Mouse (Mus musculus) MEL (cell line): ENCODE measurements around the gene Atrnl1. TPM values are rescaled to one million over a fixed set of nuclear protein-coding genes. Genes with fewer than 3 reads are reported as not detected.

Source experiments
- DNase-seq: peaks from one replicate; pipeline ENCODE4 v3.0.0; 2011; ENCODE audit warnings: low read depth, low spot score
- H3K27ac ChIP-seq: 2 replicates; pipeline ENCODE4 v1.5.1; 2012; ENCODE audit warnings: low read depth, mild to moderate bottlenecking, control low read depth, low read length, moderate library complexity; ENCODE audit not compliant: control insufficient read depth
- H3K27me3 ChIP-seq, 2 experiments: fragments of 150-350 bp in 1 of 2; sonication (generic) in 1 of 2; 2 replicates each; pipeline ENCODE4 v1.6.1; 2012; ENCODE audit warnings: low read length in 2 of 2, mild to moderate bottlenecking in 2 of 2, improper control_type of control experiment in 1 of 2, moderate library complexity in 1 of 2; ENCODE audit not compliant: insufficient read depth in 2 of 2, control insufficient read depth in 1 of 2
- H3K36me3 ChIP-seq, 2 experiments: 2 replicates each; pipeline ENCODE4 v1.6.1; 2012 to 2014; ENCODE audit warnings: low read length in 2 of 2, improper control_type of control experiment in 1 of 2, inconsistent platforms in 1 of 2, mild to moderate bottlenecking in 1 of 2; ENCODE audit not compliant: insufficient read depth in 2 of 2, control insufficient read depth in 1 of 2
- H3K4me1 ChIP-seq, 2 experiments: fragments of 150-350 bp in 1 of 2; sonication (generic) in 1 of 2; 2 replicates each; pipeline ENCODE4 v1.6.1; 2012; ENCODE audit warnings: low read length in 2 of 2, improper control_type of control experiment in 1 of 2, mild to moderate bottlenecking in 1 of 2; ENCODE audit not compliant: insufficient read depth in 2 of 2, control insufficient read depth in 1 of 2
- H3K4me3 ChIP-seq, 2 experiments: fragments of 150-350 bp in 1 of 2; sonication (generic) in 1 of 2; 2 replicates each; pipeline ENCODE4 v1.5.1; 2012; ENCODE audit warnings: low read depth in 2 of 2, low read length in 2 of 2, mild to moderate bottlenecking in 2 of 2, moderate library complexity in 2 of 2, control low read depth in 1 of 2, improper control_type of control experiment in 1 of 2; ENCODE audit not compliant: control insufficient read depth in 1 of 2, insufficient read depth in 1 of 2
- H3K79me2 ChIP-seq: 2 replicates; pipeline ENCODE4 v1.6.1; 2012; ENCODE audit warnings: mild to moderate bottlenecking, low read length, moderate library complexity; ENCODE audit not compliant: control insufficient read depth, poor library complexity, insufficient read depth
- H3K9ac ChIP-seq: 2 replicates; pipeline ENCODE4 v1.6.1; 2012; ENCODE audit warnings: low read depth, mild to moderate bottlenecking, control low read depth, low read length, moderate library complexity; ENCODE audit not compliant: control insufficient read depth, poor library complexity, severe bottlenecking
- H3K9me3 ChIP-seq: fragments of 150-350 bp; sonication (generic); replicated peaks from 2 replicates; pipeline ENCODE4 v1.6.1; 2012; ENCODE audit warnings: mild to moderate bottlenecking, low read length, improper control_type of control experiment, moderate library complexity; ENCODE audit not compliant: insufficient read depth
- BHLHE40 ChIP-seq: IDR thresholded peaks from 2 replicates; pipeline ENCODE4 v1.6.1; 2012; ENCODE audit warnings: low read depth, mild to moderate bottlenecking, inconsistent platforms, low read length, improper control_type of control experiment, borderline replicate concordance
- CHD1 ChIP-seq: IDR thresholded peaks from 2 replicates; pipeline ENCODE4 v1.6.1; 2012; ENCODE audit warnings: low read depth, mild to moderate bottlenecking, inconsistent platforms, low read length, improper control_type of control experiment
- CHD2 ChIP-seq: IDR thresholded peaks from 2 replicates; pipeline ENCODE4 v1.6.1; 2011; ENCODE audit warnings: low read length, improper control_type of control experiment
- CTCF ChIP-seq, 3 experiments: IDR thresholded peaks in 2 of 3; conservative IDR thresholded peaks in 1 of 3; 2 replicates each; pipeline ENCODE4 v1.5.1; 2011 to 2012; ENCODE audit warnings: low read length in 3 of 3, low read depth in 2 of 3, mild to moderate bottlenecking in 2 of 3, improper control_type of control experiment in 1 of 3, inconsistent platforms in 1 of 3, mixed read lengths in 1 of 3, moderate library complexity in 1 of 3; ENCODE audit not compliant: control insufficient read depth in 1 of 3, insufficient read depth in 1 of 3, poor library complexity in 1 of 3, severe bottlenecking in 1 of 3
- E2F4 ChIP-seq: IDR thresholded peaks from 2 replicates; pipeline ENCODE4 v1.6.1; 2011; ENCODE audit warnings: low read depth, low read length, improper control_type of control experiment, borderline replicate concordance
- ELF1 ChIP-seq: IDR thresholded peaks from 2 replicates; pipeline ENCODE4 v1.6.1; 2014; ENCODE audit warnings: low read depth, mild to moderate bottlenecking, inconsistent platforms, low read length, improper control_type of control experiment, moderate library complexity
- EP300 ChIP-seq, 2 experiments: IDR thresholded peaks; 2 replicates each; pipeline ENCODE4 v1.6.1; 2011; ENCODE audit warnings: improper control_type of control experiment in 2 of 2, low read length in 2 of 2, low read depth in 1 of 2, mild to moderate bottlenecking in 1 of 2
- ETS1 ChIP-seq: IDR thresholded peaks from 2 replicates; pipeline ENCODE4 v1.6.1; 2012; ENCODE audit warnings: low read depth, mild to moderate bottlenecking, inconsistent platforms, low read length, improper control_type of control experiment, moderate library complexity
- GABPA ChIP-seq: IDR thresholded peaks from 2 replicates; pipeline ENCODE4 v1.6.1; 2012; ENCODE audit warnings: low read depth, mild to moderate bottlenecking, inconsistent platforms, low read length, improper control_type of control experiment, moderate library complexity
- GATA1 ChIP-seq: IDR thresholded peaks from 2 replicates; pipeline ENCODE4 v1.6.1; 2011; ENCODE audit warnings: low read depth, low read length, improper control_type of control experiment
- HCFC1 ChIP-seq: IDR thresholded peaks from 2 replicates; pipeline ENCODE4 v1.6.1; 2012; ENCODE audit warnings: low read depth, mild to moderate bottlenecking, inconsistent platforms, low read length, improper control_type of control experiment, moderate library complexity
- JUND ChIP-seq: IDR thresholded peaks from 2 replicates; pipeline ENCODE4 v1.6.1; 2011; ENCODE audit warnings: low read depth, mild to moderate bottlenecking, improper control_type of control experiment, low read length
- KAT2A ChIP-seq: conservative IDR thresholded peaks from 2 replicates; pipeline ENCODE4 v1.6.1; 2012; ENCODE audit warnings: low read depth, low read length, improper control_type of control experiment, inconsistent platforms
- MAZ ChIP-seq: IDR thresholded peaks from 2 replicates; pipeline ENCODE4 v1.6.1; 2012; ENCODE audit warnings: low read depth, mild to moderate bottlenecking, inconsistent platforms, low read length, improper control_type of control experiment
- MEF2A ChIP-seq: IDR thresholded peaks from 2 replicates; pipeline ENCODE4 v1.6.1; 2014; ENCODE audit warnings: low read depth, mild to moderate bottlenecking, inconsistent platforms, low read length, improper control_type of control experiment; ENCODE audit not compliant: poor library complexity, insufficient replicate concordance, severe bottlenecking; ENCODE audit errors: extremely low read depth
- MXI1 ChIP-seq: IDR thresholded peaks from 2 replicates; pipeline ENCODE4 v1.6.1; 2011; ENCODE audit warnings: mild to moderate bottlenecking, low read depth, low read length, improper control_type of control experiment
- MYB ChIP-seq: IDR thresholded peaks from 2 replicates; pipeline ENCODE4 v1.6.1; 2011; ENCODE audit warnings: mild to moderate bottlenecking, low read depth, low read length, improper control_type of control experiment
- MYC ChIP-seq: IDR thresholded peaks from 2 replicates; pipeline ENCODE4 v1.6.1; 2011; ENCODE audit warnings: low read depth, mild to moderate bottlenecking, low read length, improper control_type of control experiment, moderate library complexity
- NELFE ChIP-seq: IDR thresholded peaks from 2 replicates; pipeline ENCODE4 v1.6.1; 2011; ENCODE audit warnings: low read depth, low read length, improper control_type of control experiment
- NRF1 ChIP-seq: IDR thresholded peaks from 2 replicates; pipeline ENCODE4 v1.6.1; 2014; ENCODE audit warnings: low read depth, mild to moderate bottlenecking, inconsistent platforms, low read length, improper control_type of control experiment, moderate library complexity; ENCODE audit not compliant: poor library complexity, insufficient read depth, severe bottlenecking
- POLR2A ChIP-seq, 2 experiments: IDR thresholded peaks; 2 replicates each; pipeline ENCODE4 v1.6.1; 2011 to 2012; ENCODE audit warnings: low read length in 2 of 2, mild to moderate bottlenecking in 2 of 2, control low read depth in 1 of 2, improper control_type of control experiment in 1 of 2, low read depth in 1 of 2, moderate library complexity in 1 of 2; ENCODE audit not compliant: control insufficient read depth in 1 of 2, insufficient read depth in 1 of 2, poor library complexity in 1 of 2
- POLR2AphosphoS2 ChIP-seq: IDR thresholded peaks from 2 replicates; pipeline ENCODE4 v1.6.1; 2011; ENCODE audit warnings: low read length, improper control_type of control experiment
- POLR2AphosphoS5 ChIP-seq: IDR thresholded peaks from 2 replicates; pipeline ENCODE4 v1.6.1; 2012; ENCODE audit warnings: low read depth, borderline replicate concordance, mild to moderate bottlenecking, inconsistent platforms, low read length, moderate library complexity, mixed read lengths
- RAD21 ChIP-seq: IDR thresholded peaks from 2 replicates; pipeline ENCODE4 v1.6.1; 2011; ENCODE audit warnings: mild to moderate bottlenecking, low read depth, low read length, improper control_type of control experiment
- RCOR1 ChIP-seq: IDR thresholded peaks from 2 replicates; pipeline ENCODE4 v1.6.1; 2012; ENCODE audit warnings: low read depth, mild to moderate bottlenecking, inconsistent platforms, low read length, improper control_type of control experiment
- SIN3A ChIP-seq: IDR thresholded peaks from 2 replicates; pipeline ENCODE4 v1.6.1; 2012; ENCODE audit warnings: low read length, improper control_type of control experiment, inconsistent platforms
- SMC3 ChIP-seq: IDR thresholded peaks from 2 replicates; pipeline ENCODE4 v1.6.1; 2011; ENCODE audit warnings: low read depth, low read length, improper control_type of control experiment
- TAL1 ChIP-seq: IDR thresholded peaks from 2 replicates; pipeline ENCODE4 v1.6.1; 2012; ENCODE audit warnings: mild to moderate bottlenecking, inconsistent platforms, low read length, moderate library complexity, mixed read lengths
- TBP ChIP-seq: IDR thresholded peaks from 2 replicates; pipeline ENCODE4 v1.8.0; 2011; ENCODE audit warnings: low read depth, low read length, improper control_type of control experiment
- TCF12 ChIP-seq: IDR thresholded peaks from 2 replicates; pipeline ENCODE4 v1.6.1; 2014; ENCODE audit warnings: low read depth, mild to moderate bottlenecking, inconsistent platforms, low read length, improper control_type of control experiment, moderate library complexity
- UBTF ChIP-seq: IDR thresholded peaks from 2 replicates; pipeline ENCODE4 v1.6.1; 2012; ENCODE audit warnings: low read depth, mild to moderate bottlenecking, inconsistent platforms, low read length, improper control_type of control experiment, moderate library complexity, borderline replicate concordance; ENCODE audit not compliant: insufficient read depth
- USF1 ChIP-seq: IDR thresholded peaks from 2 replicates; pipeline ENCODE4 v1.6.1; 2014; ENCODE audit warnings: low read depth, mild to moderate bottlenecking, inconsistent platforms, low read length, improper control_type of control experiment, moderate library complexity
- USF2 ChIP-seq, 2 experiments: IDR thresholded peaks; 2 replicates each; pipeline ENCODE4 v1.6.1; 2011 to 2012; ENCODE audit warnings: improper control_type of control experiment in 2 of 2, low read length in 2 of 2, borderline replicate concordance in 1 of 2, inconsistent platforms in 1 of 2, low read depth in 1 of 2, mild to moderate bottlenecking in 1 of 2; ENCODE audit not compliant: insufficient read depth in 1 of 2
- ZC3H11A ChIP-seq: IDR thresholded peaks from 2 replicates; pipeline ENCODE4 v1.6.1; 2012; ENCODE audit warnings: low read depth, mild to moderate bottlenecking, inconsistent platforms, low read length, improper control_type of control experiment
- ZKSCAN1 ChIP-seq: IDR thresholded peaks from 2 replicates; pipeline ENCODE4 v1.6.1; 2012; ENCODE audit warnings: low read depth, mild to moderate bottlenecking, inconsistent platforms, low read length, improper control_type of control experiment, moderate library complexity
- ZMIZ1 ChIP-seq: IDR thresholded peaks from 2 replicates; pipeline ENCODE4 v1.6.1; 2012; ENCODE audit warnings: low read depth, mild to moderate bottlenecking, inconsistent platforms, low read length, improper control_type of control experiment, moderate library complexity
- ZNF384 ChIP-seq: IDR thresholded peaks from 2 replicates; pipeline ENCODE4 v1.6.1; 2012; ENCODE audit warnings: low read depth, mild to moderate bottlenecking, inconsistent platforms, low read length, improper control_type of control experiment
- polyA plus RNA-seq, 2 experiments: library from polyadenylated mRNA; stranded (reverse) in 1 of 2; unstranded in 1 of 2; fragments of >175 nt in 1 of 2; fragments of >200 nt in 1 of 2; gene quantifications; 2 replicates each; pipeline versions ENCODE4 v1.2.1 to v1.2.4; 2012; ENCODE audit warnings: low replicate concordance in 2 of 2, low read depth in 1 of 2; ENCODE audit not compliant: insufficient read length in 2 of 2, insufficient read depth in 1 of 2, missing spikeins in 1 of 2
- total RNA-seq: library from RNA; depleted of rRNA; stranded (reverse); fragments of 300-350 nt; gene quantifications from 2 replicates; pipeline ENCODE4 v1.2.3, GENCODE M21; 2012

Atrnl1 gene
- total and polyA plus RNA-seq, 3 experiments = 6.4 to 8.2 TPM; not detected in 1

DNA sequence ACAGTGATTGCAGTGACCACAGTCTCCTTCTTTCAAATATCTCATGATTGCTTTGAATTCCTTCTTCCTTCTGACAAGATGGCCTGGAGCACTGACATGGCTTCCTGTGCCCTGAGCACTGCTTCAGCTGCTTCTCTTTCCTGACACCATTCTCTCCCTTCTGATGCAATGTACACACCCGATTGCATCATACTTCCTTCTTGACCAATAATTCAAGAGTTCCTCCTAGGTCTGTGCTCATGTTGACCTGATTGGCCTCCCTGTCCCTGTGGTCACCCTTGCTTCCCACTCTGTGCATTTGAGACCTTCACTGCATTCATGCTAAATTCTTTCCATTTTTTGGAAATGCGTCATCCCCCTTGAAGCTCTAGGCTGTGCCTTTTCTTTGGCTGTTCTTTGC lies 151.7 kb downstream of the Atrnl1 start:
- Histone ChIP-seq H3K27ac (peak overlapping the region; percentile 44), H3K9me3 (no peaks in the 10 kb centered on the region), H3K4me3 (no peak overlapping the region), H3K27me3 (no peaks in the 10 kb centered on the region), H3K36me3 (peaks cover 0 to 9% of the 10 kb centered on the region in 2 experiments; a peak in 2 of 4 replicates), H3K79me2 (no peaks in the 10 kb centered on the region), H3K9ac (no peak overlapping the region), H3K4me1 (peaks cover 1 to 17% of the 10 kb centered on the region in 2 experiments; a peak in 3 of 4 replicates)
- peak; percentile 69 for DNase-seq
- no peak for TF ChIP-seq TBP
- 0 out of 2 replicates have a peak, but pooled peaks have one; percentile 23 for TF ChIP-seq KAT2A
- no peak for TF ChIP-seq POLR2AphosphoS2
- no peak for TF ChIP-seq ZC3H11A
- TF ChIP-seq UBTF = no peak
- TF ChIP-seq ETS1 = 0 out of 2 replicates have a peak, but pooled peaks have one; percentile 22
- no peak for TF ChIP-seq NRF1
- no peak for TF ChIP-seq USF2 (IDR thresholded peaks at IDR 0.05; ENCODE audit: borderline replicate concordance in 1 of 2, insufficient read depth in 1 of 2, low read depth in 1 of 2, low read length in 2 of 2)
- TF ChIP-seq GATA1 = no peak
- TF ChIP-seq MYC = no peak
- TF ChIP-seq ELF1 = no peak
- no peak for TF ChIP-seq MEF2A
- no peak for TF ChIP-seq POLR2A (IDR thresholded peaks at IDR 0.05; ENCODE audit: control insufficient read depth in 1 of 2, insufficient read depth in 1 of 2, low read depth in 1 of 2, low read length in 2 of 2, poor library complexity in 1 of 2)
- TF ChIP-seq ZKSCAN1 = no peak
- no peak; the same call in 1 of the 2 replicates for TF ChIP-seq MXI1
- no peak for TF ChIP-seq POLR2AphosphoS5
- no peak for TF ChIP-seq E2F4
- TF ChIP-seq USF1 = no peak
- TF ChIP-seq EP300 (IDR thresholded peaks at IDR 0.05; ENCODE audit: low read depth in 1 of 2, low read length in 2 of 2) = peak in 1 of 2 experiments; percentile 36; a peak in 1 of 4 replicates
- no peak for TF ChIP-seq CHD1
- TF ChIP-seq JUND = 0 out of 2 replicates have a peak, but pooled peaks have one; percentile 44
- TF ChIP-seq TAL1 = no peak
- TF ChIP-seq GABPA = no peak
- no peak for TF ChIP-seq CTCF (IDR thresholded peaks at IDR 0.05 in 2 of 3, conservative IDR thresholded peaks at IDR 0.05 in 1 of 3; ENCODE audit: control insufficient read depth in 1 of 3, insufficient read depth in 1 of 3, low read depth in 2 of 3, low read length in 3 of 3, poor library complexity in 1 of 3, severe bottlenecking in 1 of 3)
- TF ChIP-seq MYB = no peak
- TF ChIP-seq RCOR1 = no peak
- no peak for TF ChIP-seq ZMIZ1
- no peak for TF ChIP-seq BHLHE40
- no peak for TF ChIP-seq CHD2
- no peak for TF ChIP-seq RAD21
- TF ChIP-seq SMC3 = no peak
- no peak for TF ChIP-seq NELFE
- TF ChIP-seq SIN3A = 0 out of 2 replicates have a peak, but pooled peaks have one; percentile 18
- no peak for TF ChIP-seq MAZ
- TF ChIP-seq HCFC1 = 0 out of 2 replicates have a peak, but pooled peaks have one; percentile 40
- TF ChIP-seq ZNF384 = no peak
- no peak for TF ChIP-seq TCF12
